Mouse (Mus musculus): ENCODE data around the gene Col4a2.

GRCm38 (mm10) chr8:11414304-11414703 lies 101.7 kb downstream of the Col4a2 start:
- TF ChIP-seq CTCF (IDR thresholded peaks at IDR 0.05; ENCODE audit: control insufficient read depth, insufficient read depth, insufficient replicate concordance, low read depth, low read length) (no peak), POLR2A (IDR thresholded peaks at IDR 0.05; ENCODE audit: control insufficient read depth, low read depth, low read length) (no peak)
